Mouse (Mus musculus): ENCODE measurements around the gene Gng7.

The Gng7 gene

DNA sequence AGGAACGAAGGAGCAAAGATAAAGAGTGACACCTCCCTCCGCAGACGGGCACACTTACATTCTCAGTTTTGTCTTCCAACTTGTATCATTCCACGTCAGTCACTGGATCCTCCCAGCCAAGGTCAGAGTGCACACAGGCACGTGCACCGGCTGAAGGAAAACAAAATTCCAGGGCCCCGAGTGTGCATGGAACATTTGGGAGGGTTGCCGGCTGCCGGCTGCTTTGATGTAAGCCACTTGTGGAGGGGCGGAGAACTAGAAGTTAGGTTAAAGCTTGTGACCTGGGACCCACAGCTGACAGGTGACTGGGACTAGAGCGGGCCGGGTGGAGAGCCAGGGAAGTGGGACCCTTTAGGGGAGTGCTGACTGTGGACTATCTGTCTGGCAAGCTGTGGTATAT lies 48.4 kb downstream of the Gng7 start:
- no peak for DNase-seq

DNA sequence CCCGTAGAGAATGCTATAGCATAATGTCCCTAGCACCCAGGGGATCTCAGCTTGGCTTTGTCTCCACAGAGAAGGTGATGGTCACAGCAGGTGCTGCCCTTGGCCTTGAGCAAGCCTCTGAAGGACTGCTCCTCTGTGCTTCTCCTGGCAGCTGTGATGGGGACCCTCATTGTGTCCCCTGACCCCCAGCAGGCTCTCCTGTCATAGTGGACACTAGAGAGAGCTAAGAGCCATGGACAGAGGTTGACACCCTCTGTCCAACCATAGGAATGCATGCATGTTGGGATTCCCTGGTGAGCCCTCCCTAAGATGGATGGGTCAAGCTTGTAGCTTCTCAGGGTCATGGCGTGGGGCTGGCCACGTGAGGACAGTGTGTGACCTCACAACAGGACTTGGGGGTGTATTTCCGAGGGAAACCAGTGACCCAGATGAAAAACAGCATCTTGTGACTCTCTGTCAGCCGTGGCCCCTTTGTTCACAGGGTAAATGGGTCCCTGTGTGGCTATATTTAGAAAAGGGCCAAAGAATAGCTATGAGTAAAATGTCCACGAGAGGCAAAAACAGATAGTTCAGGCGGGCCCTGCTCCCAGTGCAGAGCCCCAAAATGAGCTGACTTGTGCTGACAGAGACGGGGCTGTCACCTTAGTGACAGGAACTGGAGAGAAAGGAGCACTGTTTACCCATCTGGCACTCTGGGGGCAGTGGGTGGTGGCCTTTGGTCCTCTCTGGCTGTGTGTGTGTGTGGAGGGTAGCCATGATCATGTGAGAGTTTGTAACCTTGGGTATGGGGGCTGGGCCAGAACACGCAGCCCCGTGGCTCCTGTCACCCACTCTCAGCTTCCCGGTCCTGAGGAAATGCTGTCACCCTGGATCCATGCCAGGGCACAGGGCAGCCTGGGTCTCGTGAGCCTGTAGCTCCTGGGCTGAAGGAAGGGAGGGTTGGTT lies 51.4 kb downstream of the Gng7 start:
- DNase-seq: no peak

DNA sequence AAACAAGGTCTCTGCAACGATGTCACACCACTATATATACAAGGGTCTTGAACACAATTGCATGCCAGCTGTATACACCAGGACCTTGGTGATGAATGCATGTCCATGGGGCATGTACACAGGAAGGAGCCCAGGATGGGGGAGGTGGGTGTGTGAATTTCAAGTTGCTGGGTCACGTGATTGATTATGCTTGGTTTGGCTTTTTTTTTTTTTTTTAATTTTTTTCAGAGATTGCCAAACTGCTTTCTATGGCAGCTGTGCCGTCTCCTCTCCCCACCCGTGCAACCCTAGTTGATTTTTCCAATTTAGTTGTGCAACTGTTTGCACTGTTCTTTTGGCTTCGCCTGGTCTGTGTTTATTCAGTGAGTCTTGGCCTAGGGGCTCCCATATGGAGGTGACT lies 52.2 kb downstream of the Gng7 start:
- no peak for DNase-seq

- no peak for DNase-seq
Measured at GRCm38 (mm10) chr10:80962051-80962472, 52.7 kb downstream of the Gng7 start.

DNA sequence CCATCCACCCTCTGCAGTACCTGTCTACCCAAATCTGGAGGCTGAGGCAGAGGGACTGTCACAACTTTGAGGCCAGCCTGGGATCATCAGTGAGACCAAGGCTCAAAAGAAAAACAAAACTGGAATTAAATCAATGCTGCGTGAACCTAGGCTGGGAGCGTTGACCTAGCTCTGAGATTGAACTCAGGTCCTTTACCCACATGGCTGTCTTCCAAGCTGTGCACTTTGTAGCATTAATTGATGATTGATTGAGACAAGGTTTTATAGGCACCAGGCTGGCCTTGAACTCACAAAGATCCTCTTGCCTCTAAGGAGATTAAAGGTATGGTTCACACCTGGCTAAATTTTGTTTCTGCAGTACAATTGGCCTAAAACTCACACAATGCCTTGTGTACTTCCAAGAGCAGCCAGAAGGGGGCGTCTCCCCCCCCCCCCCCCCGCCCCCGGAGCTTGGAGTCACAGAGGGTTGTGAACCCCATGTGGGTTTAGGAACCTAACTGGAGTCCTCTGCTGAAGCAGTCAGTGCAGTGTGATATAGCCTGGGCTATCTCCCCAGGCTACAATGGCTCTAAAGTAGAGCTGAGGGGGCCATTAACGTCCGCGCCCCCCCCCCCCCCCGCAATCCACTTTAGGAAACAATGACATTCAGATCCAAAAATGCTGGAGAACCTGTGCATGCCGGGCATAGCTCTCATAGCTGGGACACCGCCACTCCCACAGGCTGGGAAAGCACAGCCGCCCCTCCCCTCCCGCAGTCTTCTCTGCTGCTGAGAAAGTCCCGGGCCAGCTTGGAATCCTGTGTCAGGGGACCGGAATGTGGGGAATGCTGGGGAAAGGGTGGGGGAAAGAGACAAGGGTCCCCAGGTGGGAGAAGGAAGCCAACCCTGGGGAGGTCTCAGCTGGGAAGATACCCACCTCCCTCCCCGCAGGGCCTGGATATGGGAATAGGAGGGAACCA lies 53.9 kb downstream of the Gng7 start:
- DNase-seq: peak; percentile 30 to 37

GRCm38 (mm10) chr10:80958979-80959637 lies 55.6 kb downstream of the Gng7 start:
- no peak for DNase-seq

DNA sequence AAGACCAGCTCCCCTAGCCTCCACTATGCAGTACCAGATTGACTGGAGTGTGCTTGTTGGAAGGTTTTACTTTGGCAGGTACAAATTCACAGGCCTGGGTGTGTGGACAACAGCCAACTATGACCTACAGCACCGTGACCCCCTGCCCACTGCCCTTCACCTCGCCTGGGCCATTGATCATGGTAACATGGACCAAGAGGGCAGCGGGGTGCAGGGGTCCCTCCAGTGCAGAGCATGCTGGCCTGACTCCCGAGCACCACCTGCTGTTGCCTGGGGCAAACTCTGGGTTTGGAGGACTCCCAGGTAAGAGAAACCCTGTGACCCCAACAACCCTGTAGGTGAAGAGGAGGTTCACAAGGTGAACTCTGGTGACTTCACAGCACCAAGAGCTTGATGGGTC lies 57.0 kb downstream of the Gng7 start:
- no peak for DNase-seq

- no peak for DNase-seq
Measured at GRCm38 (mm10) chr10:80956901-80957300, 57.8 kb downstream of the Gng7 start.

GRCm38 (mm10) chr10:80956385-80956784 lies 58.4 kb downstream of the Gng7 start:
- no peak for DNase-seq

- peak; percentile 71 to 74 for DNase-seq
Measured at GRCm38 (mm10) chr10:80955536-80955935, 59.2 kb downstream of the Gng7 start.

DNA sequence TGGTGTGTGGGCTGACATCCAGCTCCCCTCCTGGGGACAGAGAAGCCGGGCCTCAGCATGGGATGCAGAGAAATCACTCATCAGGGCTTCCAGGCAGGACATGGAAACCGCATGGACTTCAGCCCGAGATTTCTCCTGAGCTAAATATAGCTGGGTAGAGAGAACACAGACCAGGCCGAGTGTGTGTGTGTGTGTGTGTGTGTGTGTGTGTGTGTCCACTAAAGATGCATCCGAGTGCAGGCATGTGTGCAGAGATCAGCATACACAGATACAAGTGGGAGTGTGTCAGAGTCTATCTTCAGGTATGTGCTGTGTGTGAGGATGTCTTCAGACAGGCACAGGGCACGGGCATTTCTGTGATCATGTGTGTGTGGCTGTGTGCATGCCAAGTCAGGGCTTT lies 59.9 kb downstream of the Gng7 start:
- no peak for DNase-seq

DNA sequence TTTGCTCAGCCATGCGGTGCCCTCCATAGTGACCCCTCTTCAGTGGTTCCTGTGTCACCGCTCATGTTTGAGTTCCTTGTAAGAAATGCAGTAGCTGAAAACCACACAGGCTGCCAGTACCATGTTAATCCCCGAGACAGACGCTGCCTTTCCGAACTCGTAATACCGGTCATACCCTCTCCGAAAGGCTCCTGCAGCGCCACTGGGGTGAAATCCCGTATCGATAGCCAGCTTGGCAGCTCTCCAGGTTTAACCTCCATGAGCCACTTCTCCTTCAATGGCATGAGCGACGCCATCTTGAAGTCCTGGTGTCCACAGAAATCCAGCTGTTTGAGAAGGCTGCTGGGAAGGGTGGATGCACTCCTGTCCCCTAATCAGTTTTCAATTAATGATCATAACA lies 60.3 kb downstream of the Gng7 start:
- DNase-seq: no peak

DNA sequence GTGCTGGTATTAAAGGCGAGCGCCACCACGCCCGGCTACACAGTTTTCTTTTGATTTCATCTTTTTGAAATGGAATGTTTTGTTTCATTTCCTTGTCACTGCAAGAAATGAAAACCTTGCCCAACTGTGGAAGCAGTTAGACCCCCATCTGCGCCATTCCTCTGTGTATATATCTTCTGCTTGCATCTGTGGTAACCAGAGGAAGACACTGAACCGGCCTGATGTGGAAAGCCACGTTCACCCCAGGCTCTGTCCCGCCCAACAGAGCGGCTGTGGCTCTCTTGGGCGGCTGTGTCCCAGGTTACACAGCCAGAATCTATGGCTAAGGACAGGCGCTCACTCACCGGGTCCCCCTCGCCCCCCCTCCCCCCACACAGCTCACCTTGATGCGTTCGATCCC lies 62.3 kb downstream of the Gng7 start:
- DNase-seq: no peak

- DNase-seq: no peak
Measured at GRCm38 (mm10) chr10:80951761-80952390, 62.9 kb downstream of the Gng7 start.

GRCm38 (mm10) chr10:80950314-80950713 lies 64.4 kb downstream of the Gng7 start:
- no peak for DNase-seq

DNA sequence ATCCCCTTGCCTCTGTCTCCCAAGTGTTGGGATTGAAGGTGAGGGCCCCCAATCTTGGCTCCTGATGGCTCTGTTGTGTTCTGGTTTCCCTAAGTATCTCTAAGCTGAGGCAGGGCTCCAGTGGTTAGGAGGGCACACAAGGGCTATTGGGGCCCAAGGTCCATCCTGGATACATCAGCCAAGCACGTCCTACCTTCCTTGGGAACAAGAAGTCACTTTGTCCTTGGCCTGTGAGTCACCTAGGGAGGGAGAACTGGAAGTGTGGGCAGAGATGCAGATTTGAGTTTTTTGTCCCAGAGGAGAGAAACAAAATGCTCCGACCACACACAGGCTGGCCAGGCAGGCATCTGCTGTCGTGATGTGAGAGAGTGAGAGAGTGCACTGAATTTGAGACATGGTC lies 65.7 kb downstream of the Gng7 start:
- DNase-seq: no peak

DNA sequence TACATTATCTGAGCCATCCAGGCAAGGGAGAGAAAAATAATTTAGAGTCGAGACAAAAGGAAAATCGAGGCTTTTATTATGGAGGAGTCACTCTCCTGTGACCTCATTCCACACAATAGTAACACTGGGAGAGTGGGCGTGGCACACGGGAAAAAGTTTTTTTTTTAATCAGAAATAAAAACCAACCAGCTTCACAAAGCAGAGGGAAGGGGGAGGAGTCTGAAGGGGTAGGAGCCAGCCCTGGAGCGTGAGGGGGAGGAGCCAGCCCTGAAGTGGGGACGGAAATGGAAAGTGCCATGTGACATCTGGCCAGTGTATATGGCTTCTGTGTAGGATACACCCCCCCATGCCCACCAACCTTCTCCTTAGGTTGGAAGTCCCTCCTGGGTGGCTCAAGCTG lies 66.2 kb downstream of the Gng7 start:
- DNase-seq: no peak

GRCm38 (mm10) chr10:80947802-80948201 lies 66.9 kb downstream of the Gng7 start:
- DNase-seq: no peak

DNA sequence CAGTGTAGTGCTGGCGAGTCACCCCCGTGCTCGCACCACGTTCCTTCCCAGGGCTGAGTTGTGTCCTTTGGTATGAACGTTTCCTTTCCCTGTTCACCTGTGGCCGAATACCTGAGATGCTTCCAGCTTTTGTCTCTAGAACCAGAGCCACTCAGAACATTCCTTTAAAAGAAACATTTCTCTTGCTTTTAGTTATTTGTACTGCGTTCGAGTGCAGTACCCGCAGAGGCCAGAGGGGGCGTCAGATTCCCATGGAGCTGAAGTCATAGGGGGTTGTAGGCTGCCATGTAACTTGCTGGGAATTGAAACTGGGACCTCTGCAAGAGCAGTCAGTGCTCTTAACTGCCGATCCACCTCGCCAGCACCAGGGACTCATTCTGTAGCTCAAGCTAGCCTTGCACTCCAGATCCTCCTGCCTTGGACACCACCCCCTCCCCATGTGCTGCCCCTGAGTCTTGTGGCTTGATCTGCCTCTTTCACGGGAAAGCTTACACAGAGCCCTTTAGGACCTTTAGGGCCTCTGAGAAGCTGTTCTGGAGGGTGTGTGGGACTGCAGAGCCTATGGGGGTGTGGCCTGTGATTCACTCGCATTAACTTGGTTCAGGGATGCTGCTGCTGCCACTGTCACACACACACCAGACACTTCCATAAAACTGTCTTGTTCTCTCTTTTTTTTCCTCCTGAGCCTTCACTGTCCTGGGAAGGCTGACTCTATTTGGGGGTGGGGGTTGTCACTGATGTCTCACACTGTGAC lies 67.9 kb downstream of the Gng7 start:
- peak; percentile 57 to 58 for DNase-seq

DNA sequence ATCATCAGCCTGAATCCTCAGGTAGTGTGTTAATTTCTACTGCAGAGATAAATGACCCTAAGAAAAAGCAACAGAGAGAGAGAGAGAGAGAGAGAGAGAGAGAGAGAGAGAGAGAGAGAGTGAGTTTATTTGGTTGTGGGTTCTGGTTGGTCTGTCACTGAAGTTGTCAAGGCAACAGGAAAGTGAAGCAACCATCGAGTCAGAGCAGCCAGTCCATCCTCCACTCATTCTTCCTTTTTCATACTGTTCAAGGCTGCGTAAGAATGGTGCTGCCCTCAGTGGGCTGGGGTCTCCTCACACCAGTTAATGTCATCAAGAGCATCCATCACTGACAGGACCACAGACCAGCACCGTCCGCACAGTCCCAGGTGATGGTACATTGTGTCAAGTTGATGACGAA lies 70.5 kb downstream of the Gng7 start:
- no peak for DNase-seq

DNA sequence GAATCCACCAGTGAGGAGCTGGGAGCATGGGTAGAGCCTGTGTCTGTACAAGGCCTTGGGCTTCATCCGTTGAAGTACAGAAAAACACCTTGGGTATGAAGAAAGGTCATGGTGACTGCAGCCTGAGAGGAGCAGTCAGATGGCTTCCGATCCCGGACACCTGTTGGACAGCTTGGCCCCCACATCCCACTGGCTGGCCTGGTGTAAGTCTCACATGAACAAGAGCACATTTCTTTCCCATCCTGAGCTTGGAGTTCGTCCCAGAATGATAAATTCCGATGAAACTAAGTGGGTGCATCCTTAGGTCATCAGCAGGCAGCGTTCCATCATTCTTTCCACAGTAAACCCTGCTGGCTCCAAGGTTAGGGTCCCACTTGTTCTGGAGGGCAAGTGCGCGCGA lies 71.0 kb downstream of the Gng7 start:
- DNase-seq: no peak

DNA sequence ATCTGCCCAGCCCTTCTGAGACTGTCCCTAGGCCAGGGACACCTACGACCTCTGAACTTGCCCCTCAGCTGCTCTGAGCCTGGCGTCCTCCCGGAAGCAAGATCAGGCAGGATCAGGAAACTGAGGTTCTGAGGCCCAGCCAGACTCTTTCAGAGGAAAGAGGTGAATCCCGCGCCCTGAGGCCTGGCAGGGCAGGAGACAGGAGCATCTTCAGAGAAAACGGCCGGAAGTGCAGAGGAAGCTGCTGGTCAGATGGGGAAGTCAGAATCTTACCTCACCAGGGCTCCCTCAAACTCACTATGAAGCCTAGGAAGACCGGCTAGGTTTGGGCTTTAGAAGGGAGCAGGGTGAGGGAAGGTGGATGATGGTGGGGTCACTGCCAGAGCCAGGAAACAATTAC lies 71.8 kb downstream of the Gng7 start:
- no peak for DNase-seq
